Mouse (Mus musculus) T-cell, adult 66 days (primary cell): ENCODE data around the gene Senp1. TPM values are rescaled to one million over a fixed set of nuclear protein-coding genes. Genes with fewer than 3 reads are reported as not detected.

Experiments used
- total RNA-seq, 2 experiments: library from RNA; stranded (reverse); gene quantifications; 3 replicates in 1 of 2; 4 replicates in 1 of 2; pipeline ENCODE4 v1.2.4; 2023

Senp1 gene
- total RNA-seq = 10 to 100 TPM; 56.0 to 58.7 TPM

GRCm38 (mm10) chr15:98093121-98094011 lies at the start of gene Senp1:
Senp1 (minus strand) TSS chr15:98093744.

GRCm38 (mm10) chr15:98092372-98093120 lies 998 bp downstream of the Senp1 start, which contains the start of gene Pfkm:
Pfkm (plus strand) TSS chr15:98092589.

GRCm38 (mm10) chr15:98003822-98004739 lies 89.5 kb downstream of the Senp1 start, which contains the start of gene Col2a1:
Col2a1 (minus strand) TSS chr15:98004695.

Other genes starting within 250 kb of the Senp1 start
- gene Hdac7, start 249.2 kb downstream of the Senp1 start, total RNA-seq = 100 to 1,000 TPM; 189 to 190 TPM
- 1 to 10 TPM in 1 of 2 experiments, under 1 TPM in 1; 0.84 to 1.2 TPM for gene Vdr, start 183.1 kb downstream of the Senp1 start, total RNA-seq
- gene Tmem106c, start 129.5 kb downstream of the Senp1 start, total RNA-seq = 10 to 100 TPM; 13.4 to 13.8 TPM
- not detected for gene Col2a1, start 89.0 kb downstream of the Senp1 start, total RNA-seq
- gene Pfkm, start 1.2 kb downstream of the Senp1 start, total RNA-seq = 10 to 100 TPM; 10.3 to 10.4 TPM
- 10 to 100 TPM; 20.8 to 21.2 TPM for gene Asb8, start 71.9 kb upstream of the Senp1 start, total RNA-seq
- gene Ccdc184, start 73.4 kb upstream of the Senp1 start, total RNA-seq = not detected
- not detected for gene Olfr288, start 101.8 kb upstream of the Senp1 start, total RNA-seq
- not detected for gene Gm44579, start 127.2 kb upstream of the Senp1 start, total RNA-seq
- not detected for gene Olfr287, start 127.3 kb upstream of the Senp1 start, total RNA-seq
- not detected for gene Olfr286, start 140.7 kb upstream of the Senp1 start, total RNA-seq
- gene H1fnt, start 163.5 kb upstream of the Senp1 start, total RNA-seq = not detected
- not detected for gene Zfp641, start 202.4 kb upstream of the Senp1 start, total RNA-seq
- not detected for gene Olfr285, start 223.6 kb upstream of the Senp1 start, total RNA-seq
- not detected for gene Olfr284, start 247.2 kb upstream of the Senp1 start, total RNA-seq